Mouse (Mus musculus) heart, adult 2 months (tissue): ENCODE data around the gene C1qtnf9. TPM values are rescaled to one million over a fixed set of nuclear protein-coding genes. Genes with fewer than 3 reads are reported as not detected.

ENCODE experiments used
- DNase-seq, 2 experiments: peaks; one replicate each; pipeline ENCODE4 v3.0.0; 2021
- H3K27ac ChIP-seq: fragments of 200-600 bp; 2 replicates; pipeline ENCODE4 v1.8.1; 2022
- H3K27me3 ChIP-seq: fragments of 200-500 bp; 2 replicates; pipeline ENCODE4 v1.6.1; 2012; ENCODE audit warnings: mild to moderate bottlenecking, low read length, inconsistent platforms, mixed read lengths; ENCODE audit not compliant: control insufficient read depth, insufficient read depth
- H3K36me3 ChIP-seq: fragments of 200-500 bp; 2 replicates; pipeline ENCODE4 v1.6.1; 2012; ENCODE audit warnings: low read length, inconsistent platforms; ENCODE audit not compliant: control insufficient read depth, insufficient read depth
- H3K4me1 ChIP-seq: fragments of 200-500 bp; 2 replicates; pipeline ENCODE4 v1.6.1; 2011; ENCODE audit warnings: low read length; ENCODE audit not compliant: control insufficient read depth, insufficient read depth
- H3K4me3 ChIP-seq: fragments of 200-600 bp; 2 replicates; pipeline ENCODE4 v1.8.1; 2022
- H3K79me2 ChIP-seq: fragments of 200-500 bp; replicated peaks from 2 replicates; pipeline ENCODE4 v1.6.1; 2012; ENCODE audit warnings: mild to moderate bottlenecking, inconsistent platforms, low read length, moderate library complexity, mixed read lengths; ENCODE audit not compliant: control insufficient read depth, insufficient read depth
- H3K9ac ChIP-seq: fragments of 200-500 bp; 2 replicates; pipeline ENCODE4 v1.6.1; 2012; ENCODE audit warnings: low read depth, mild to moderate bottlenecking, control low read depth, inconsistent platforms, low read length, mixed read lengths
- CTCF ChIP-seq: fragments of 200-600 bp; IDR thresholded peaks from 2 replicates; pipeline ENCODE4 v1.8.1; 2022; ENCODE audit warnings: antibody characterized with exemption, mild to moderate bottlenecking, moderate library complexity
- EP300 ChIP-seq: fragments of 200-500 bp; IDR thresholded peaks from 2 replicates; pipeline ENCODE4 v1.6.1; 2011; ENCODE audit warnings: low read depth, low read length, control low read depth; ENCODE audit not compliant: insufficient read depth
- POLR2A ChIP-seq: fragments of 200-500 bp; IDR thresholded peaks from 2 replicates; pipeline ENCODE4 v1.6.1; 2011; ENCODE audit warnings: mild to moderate bottlenecking, low read depth, low read length, control low read depth; ENCODE audit not compliant: insufficient read depth
- WGBS: fragments of 180-500 bp; shearing (Covaris S2); methylation state at CpG from one replicate; pipeline ENCODE4 v1.1.7; 2018; 5-methylcytosine and 5-hydroxymethylcytosine counted together
- intact Hi-C: fragments of 180-260 bp; cut with DNase I; formaldehyde crosslinking; loops from one replicate; pipeline ENCODE4 v1.15.1; 2025
- polyA plus RNA-seq: library from polyadenylated mRNA; depleted of rRNA; stranded (reverse); fragments of >200 nt; gene quantifications from 2 replicates; pipeline ENCODE4 v1.2.3, GENCODE M21; 2012
- total RNA-seq, 2 experiments: library from RNA; stranded (reverse); gene quantifications; 2 replicates each; pipeline ENCODE4 v1.2.3; 2021

C1qtnf9 gene
- total and polyA plus RNA-seq, 3 experiments: 27.8 to 45.5 (median 44.0) TPM

- Histone ChIP-seq H3K27ac (peak overlapping the region; percentile 89), H3K36me3 (peaks cover 4% of the 10 kb centered on the region; the same call in 1 of the 2 replicates), H3K9ac (peak overlapping the region; percentile 71), H3K79me2 (no peaks in the 10 kb centered on the region; the same call in 1 of the 2 replicates), H3K27me3 (no peaks in the 10 kb centered on the region), H3K4me1 (peaks cover 20% of the 10 kb centered on the region), H3K4me3 (peak overlapping the region; percentile 53)
- 39% methylated on average over 6 of the region's 6 CpGs for WGBS
- intact Hi-C loops: loop anchor here (5.0 kb wide), 1 partner anchor 177 kb away; no protein-coding TSS in a partner anchor
- TF ChIP-seq POLR2A (peak; percentile 56; the same call in 1 of the 2 replicates), CTCF (peak; percentile 70), EP300 (no peak)
- DNase-seq: peak in 1 of 2 experiments; percentile 42
Measured at GRCm38 (mm10) chr14:60769340-60769739, 1.4 kb downstream of the C1qtnf9 start.

- Histone ChIP-seq H3K4me1 (peaks cover 12% of the 10 kb centered on the region), H3K36me3 (no peaks in the 10 kb centered on the region; the same call in 1 of the 2 replicates), H3K9ac (0 out of 2 replicates have a peak overlapping the region, but pooled peaks have one; percentile 32), H3K27me3 (no peaks in the 10 kb centered on the region), H3K27ac (peak overlapping the region; percentile 7; the same call in 1 of the 2 replicates), H3K79me2 (no peaks in the 10 kb centered on the region; the same call in 1 of the 2 replicates), H3K4me3 (peak overlapping the region; percentile 53)
- intact Hi-C loops: loop anchor here (2.0 to 5.0 kb wide), 3 partner anchors 34 to 243 kb away; no protein-coding TSS in a partner anchor
- TF ChIP-seq CTCF: no peak
- TF ChIP-seq POLR2A: no peak
- TF ChIP-seq EP300: no peak
- peak in 1 of 2 experiments; percentile 28 for DNase-seq
- 67% methylated on average over 6 of the region's 6 CpGs for WGBS
Measured at GRCm38 (mm10) chr14:60770594-60770993, 2.7 kb downstream of the C1qtnf9 start.

GRCm38 (mm10) chr14:60771057-60771456 is 3.1 kb downstream of the C1qtnf9 start:
- H3K4me3 ChIP-seq: peak overlapping the region; percentile 53
- no peaks in the 10 kb centered on the region; the same call in 1 of the 2 replicates for H3K36me3 ChIP-seq
- peak overlapping the region; percentile 7; the same call in 1 of the 2 replicates for H3K27ac ChIP-seq
- no peaks in the 10 kb centered on the region for H3K27me3 ChIP-seq
- DNase-seq: peak; percentile 70 to 81
- no peak for TF ChIP-seq POLR2A
- peak; percentile 98 for TF ChIP-seq CTCF
- TF ChIP-seq EP300: peak; percentile 66; the same call in 1 of the 2 replicates
- intact Hi-C loops: loop anchor here (2.0 to 5.0 kb wide), 3 partner anchors 34 to 244 kb away; no protein-coding TSS in a partner anchor
- H3K9ac ChIP-seq: 0 out of 2 replicates have a peak overlapping the region, but pooled peaks have one; percentile 36
- H3K4me1 ChIP-seq: peaks cover 8% of the 10 kb centered on the region
- no peaks in the 10 kb centered on the region; the same call in 1 of the 2 replicates for H3K79me2 ChIP-seq
- 3% methylated on average over 8 of the region's 8 CpGs for WGBS

- Histone ChIP-seq H3K27ac (no peak overlapping the region), H3K79me2 (no peaks in the 10 kb centered on the region; the same call in 1 of the 2 replicates), H3K9ac (no peak overlapping the region), H3K27me3 (no peaks in the 10 kb centered on the region), H3K4me3 (no peak overlapping the region), H3K4me1 (no peaks in the 10 kb centered on the region; the same call in 1 of the 2 replicates), H3K36me3 (no peaks in the 10 kb centered on the region; the same call in 1 of the 2 replicates)
- intact Hi-C loops: loop anchor here (5.0 kb wide), 1 partner anchor 246 kb away; no protein-coding TSS in a partner anchor
- no peak for DNase-seq
- no peak for TF ChIP-seq EP300
- TF ChIP-seq CTCF: peak; percentile 51
- 80% methylated on average over 2 of the region's 2 CpGs for WGBS
Measured at GRCm38 (mm10) chr14:60773476-60773875, 5.5 kb downstream of the C1qtnf9 start.

- no peaks in the 10 kb centered on the region; the same call in 1 of the 2 replicates for H3K79me2 ChIP-seq
- intact Hi-C loops: no loop called here
Measured at GRCm38 (mm10) chr14:60776521-60776920, 8.6 kb downstream of the C1qtnf9 start.

GRCm38 (mm10) chr14:60777485-60777919 is 9.6 kb downstream of the C1qtnf9 start:
- Histone ChIP-seq H3K4me3 (no peak overlapping the region), H3K4me1 (no peaks in the 10 kb centered on the region), H3K79me2 (no peaks in the 10 kb centered on the region; the same call in 1 of the 2 replicates), H3K36me3 (no peaks in the 10 kb centered on the region), H3K27me3 (no peaks in the 10 kb centered on the region), H3K9ac (no peak overlapping the region), H3K27ac (no peak overlapping the region)
- intact Hi-C loops: no loop called here
- DNase-seq: no peak
- TF ChIP-seq CTCF: no peak
- WGBS: 86% methylated on average over 5 of the region's 5 CpGs

More at GRCm38 (mm10) chr14:60776521-60776920, 8.6 kb downstream of the C1qtnf9 start:
- 82% methylated on average over 8 of the region's 8 CpGs for WGBS
- Histone ChIP-seq H3K9ac (no peak overlapping the region), H3K27me3 (no peaks in the 10 kb centered on the region), H3K27ac (no peak overlapping the region), H3K4me3 (no peak overlapping the region), H3K4me1 (no peaks in the 10 kb centered on the region), H3K36me3 (no peaks in the 10 kb centered on the region)
- DNase-seq: no peak
- TF ChIP-seq POLR2A: no peak
- no peak for TF ChIP-seq EP300
- TF ChIP-seq CTCF: no peak
